Mouse (Mus musculus) gastrocnemius, adult 18-20 months (tissue): Measurements from ENCODE around the gene Cnnm1. TPM values are rescaled to one million over a fixed set of nuclear protein-coding genes. Genes with fewer than 3 reads are reported as not detected.
A peak's percentile ranks its signal among the peaks of the same experiment; 100 is the strongest.

Experiments used
- DNase-seq: peaks from one replicate; pipeline ENCODE4 v3.0.0; 2021; ENCODE audit warnings: low spot score
- total RNA-seq, 2 experiments: library from RNA; stranded (reverse); gene quantifications; 2 replicates each; pipeline ENCODE4 v1.2.3; 2021

Cnnm1 gene
- total RNA-seq, 2 experiments from 2014 or later, result 0.12 TPM; not detected in 1

DNA sequence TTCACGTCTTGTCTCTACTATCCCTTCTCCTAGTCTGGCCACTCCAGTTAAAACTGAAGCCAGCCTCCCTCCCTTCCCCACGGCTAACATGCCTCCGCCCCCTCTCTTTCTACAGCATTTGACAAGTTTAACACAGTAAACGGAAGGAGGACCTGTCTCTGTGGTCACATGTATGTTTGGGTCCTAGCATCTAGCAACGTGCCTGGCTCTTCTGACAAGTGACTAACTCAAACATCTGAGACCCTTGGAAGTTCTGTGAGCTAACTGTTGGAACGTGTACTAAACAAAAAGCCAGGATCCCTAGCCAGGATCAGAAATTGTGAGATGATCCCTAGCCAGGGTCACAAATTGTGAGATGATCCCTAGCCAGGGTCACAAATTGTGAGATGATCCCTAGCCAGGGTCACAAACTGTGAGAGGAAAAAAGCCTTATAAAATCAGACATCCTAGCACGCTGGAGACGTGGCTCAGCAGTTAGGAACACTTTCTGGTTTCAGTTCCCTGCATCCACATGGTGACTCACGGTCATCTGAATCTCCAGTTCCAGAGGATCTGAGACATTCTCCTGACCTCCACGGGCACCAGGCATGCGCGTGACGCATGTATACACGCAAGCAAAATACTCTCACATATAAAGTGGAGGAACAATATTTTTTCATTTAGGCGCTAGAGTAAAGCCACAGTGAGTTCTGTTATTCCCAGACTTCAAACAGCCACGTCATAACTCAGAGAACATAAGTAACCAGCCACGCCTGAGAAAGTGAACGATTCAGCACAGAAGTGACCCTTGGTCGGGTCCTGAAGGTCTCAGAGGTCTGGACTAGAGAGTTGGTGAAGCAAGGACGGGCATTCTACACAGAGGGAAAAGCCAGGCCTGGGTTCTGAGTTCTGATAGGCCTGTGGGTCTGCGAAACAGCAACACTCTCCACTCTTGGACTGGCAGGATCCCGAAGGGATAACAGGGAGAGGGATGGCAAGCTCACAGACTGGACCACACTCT, 71.7 kb downstream of the Cnnm1 start:
- peak; percentile 48 for DNase-seq

- DNase-seq, result no peak
Measured at GRCm38 (mm10) chr19:43513874-43514273, 73.6 kb downstream of the Cnnm1 start.

GRCm38 (mm10) chr19:43515668-43516396, 75.6 kb downstream of the Cnnm1 start:
- DNase-seq, result no peak

DNA sequence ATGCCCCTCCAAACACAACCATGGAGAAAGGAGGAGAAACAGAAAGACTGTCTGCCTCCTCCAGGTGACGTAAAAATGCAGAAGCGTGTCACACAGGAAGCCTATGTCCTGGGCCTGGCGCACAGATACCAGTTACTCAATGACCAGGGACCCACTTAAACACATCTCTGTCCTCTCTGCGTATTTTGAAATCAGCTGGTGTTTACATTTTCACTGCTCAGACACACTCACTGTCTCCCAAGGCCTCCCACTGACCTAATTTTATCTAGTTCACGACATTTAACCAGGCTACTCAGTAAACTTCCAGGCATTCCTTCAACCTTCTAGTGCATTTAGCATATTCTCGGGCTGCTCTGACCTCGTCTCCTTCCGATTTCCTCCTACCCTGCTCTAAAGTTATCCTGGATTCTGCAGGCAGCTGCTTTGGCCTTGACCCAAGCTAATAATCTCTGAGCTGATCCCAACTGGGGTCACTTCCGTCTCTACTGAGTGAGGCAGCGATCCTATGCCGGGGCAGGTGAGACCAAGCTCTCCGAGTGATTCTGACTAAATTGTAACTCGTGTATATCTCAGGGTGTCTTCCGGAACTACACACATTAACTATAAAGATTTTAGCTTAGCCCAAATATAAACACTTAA, 76.3 kb downstream of the Cnnm1 start:
- no peak for DNase-seq

DNA sequence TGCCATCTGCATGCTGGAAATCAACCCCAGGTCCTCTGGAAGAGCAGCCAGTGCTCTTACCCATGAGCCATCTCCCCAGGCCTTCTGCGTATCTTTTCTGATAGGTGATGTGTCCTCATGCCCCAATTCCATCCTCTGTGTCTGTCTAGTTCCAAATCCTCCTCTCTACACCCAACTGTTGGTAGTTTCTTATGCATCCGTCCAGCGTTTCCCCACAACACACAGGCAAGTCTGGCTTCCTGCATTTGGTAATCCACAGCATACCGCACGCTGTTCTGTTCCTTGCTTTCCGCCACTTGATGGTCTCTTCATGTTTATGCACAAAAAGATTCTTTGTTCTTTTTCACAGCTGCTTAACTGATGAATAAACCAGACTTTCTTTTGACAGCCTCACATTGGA, 77.1 kb downstream of the Cnnm1 start:
- no peak for DNase-seq

DNA sequence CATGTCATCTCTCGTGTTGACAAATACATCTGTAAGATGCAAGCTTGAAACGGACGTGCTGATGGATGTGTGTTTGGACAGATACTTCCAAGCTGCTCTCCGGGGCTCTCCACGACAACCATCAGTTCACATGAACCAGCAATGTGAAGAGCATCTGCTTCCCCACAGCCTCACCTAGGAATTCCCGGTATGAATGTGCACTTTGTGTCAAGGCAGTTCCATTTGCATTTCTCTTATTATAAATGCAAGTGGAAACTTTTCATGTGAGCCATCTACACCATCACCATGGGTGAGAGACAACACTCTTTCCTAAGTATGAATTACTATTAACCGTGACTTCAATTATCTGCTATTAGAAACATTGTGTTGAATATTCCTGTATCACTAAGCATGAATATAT, 77.6 kb downstream of the Cnnm1 start:
- no peak for DNase-seq

GRCm38 (mm10) chr19:43518261-43518660, 78.0 kb downstream of the Cnnm1 start:
- DNase-seq, result no peak

DNA sequence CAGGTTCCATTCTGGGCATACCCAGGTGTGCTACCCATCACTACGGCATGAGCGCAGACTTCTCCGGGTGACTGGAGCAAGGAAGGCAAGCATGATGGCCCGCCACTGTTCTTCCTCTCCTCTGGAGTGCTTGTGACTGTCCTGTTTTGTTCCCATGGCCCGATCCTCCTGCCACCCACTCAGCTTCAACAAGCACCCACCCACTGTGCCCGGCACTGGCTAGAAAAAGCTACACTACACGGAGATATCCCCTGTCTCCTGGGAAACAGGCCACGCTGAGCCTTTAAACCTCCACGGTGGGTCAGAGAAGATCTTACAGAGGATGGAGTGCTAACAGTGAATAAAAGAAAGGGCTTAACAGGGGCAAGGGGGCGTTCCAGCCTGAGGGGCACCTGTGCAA, 79.0 kb downstream of the Cnnm1 start:
- no peak for DNase-seq

GRCm38 (mm10) chr19:43520402-43520801, 80.2 kb downstream of the Cnnm1 start:
- no peak for DNase-seq

DNA sequence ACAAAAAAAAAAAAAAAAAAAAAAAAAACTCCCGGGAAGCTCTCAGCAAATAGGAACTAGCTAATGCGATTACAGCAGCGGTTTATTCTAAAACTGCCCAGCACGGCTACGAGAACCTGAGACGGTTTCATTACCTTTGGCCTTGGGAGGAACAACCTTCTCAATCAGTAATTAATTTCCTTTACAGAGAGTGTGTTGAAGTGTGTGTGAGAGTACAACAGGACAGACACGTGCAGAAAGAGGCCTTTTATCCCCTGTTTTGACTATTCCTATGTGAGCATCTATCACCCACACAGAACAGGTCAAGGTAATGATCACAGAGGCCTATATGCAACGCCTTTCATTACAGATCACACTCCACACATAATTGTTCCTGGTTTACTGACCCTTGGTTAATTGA, 81.1 kb downstream of the Cnnm1 start:
- no peak for DNase-seq

DNA sequence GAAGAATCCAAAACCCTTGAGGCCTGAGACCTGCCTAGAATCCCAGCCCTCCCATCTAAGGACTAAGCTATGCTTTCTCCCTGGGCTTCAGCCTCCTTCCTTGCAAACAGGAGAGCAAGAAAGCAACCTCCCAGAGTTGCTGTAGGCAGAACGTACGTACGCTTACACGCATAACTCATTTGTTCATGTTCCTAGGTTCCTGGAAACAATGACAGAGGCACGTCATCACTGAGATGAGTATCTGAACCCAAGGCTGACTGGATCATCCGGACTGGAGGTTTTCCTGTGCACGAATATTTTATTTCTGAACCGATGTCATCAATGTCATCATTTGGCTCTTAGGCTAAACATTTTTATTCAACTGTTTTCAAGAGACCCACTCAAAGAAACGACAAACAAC, 81.8 kb downstream of the Cnnm1 start:
- DNase-seq, result no peak

GRCm38 (mm10) chr19:43523551-43523950, 83.3 kb downstream of the Cnnm1 start:
- DNase-seq, result no peak

GRCm38 (mm10) chr19:43524187-43525103, 84.2 kb downstream of the Cnnm1 start, which contains the start of gene Got1:
TSS of gene Got1 (minus strand) at chr19:43524605.
- DNase-seq, result peak; percentile 97

DNA sequence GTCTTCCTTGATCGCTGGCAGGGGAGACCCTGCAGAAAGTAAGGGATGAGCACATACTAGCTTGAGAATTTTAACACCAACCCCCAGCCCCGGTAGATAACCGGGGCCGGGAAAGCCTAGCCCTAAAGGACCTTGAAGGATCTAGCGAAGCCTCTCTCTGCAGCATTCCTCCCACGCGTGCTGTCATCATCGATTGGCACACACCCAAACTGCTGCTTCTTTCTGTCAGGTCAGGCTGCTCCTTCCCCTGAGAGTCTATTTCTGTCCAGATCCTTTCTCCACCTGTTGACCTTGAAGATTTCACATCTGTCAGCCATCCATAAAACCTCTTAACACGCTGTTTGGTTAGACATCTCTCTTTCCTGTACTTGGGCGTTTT, 84.9 kb downstream of the Cnnm1 start:
- peak; percentile 84 for DNase-seq

- DNase-seq, result no peak
Measured at GRCm38 (mm10) chr19:43525566-43525965, 85.3 kb downstream of the Cnnm1 start.

- no peak for DNase-seq
Measured at GRCm38 (mm10) chr19:43526025-43526424, 85.8 kb downstream of the Cnnm1 start.

- DNase-seq, result peak; percentile 83
Measured at GRCm38 (mm10) chr19:43527131-43527530, 86.9 kb downstream of the Cnnm1 start.

- peak; percentile 63 for DNase-seq
Measured at GRCm38 (mm10) chr19:43528056-43528587, 87.9 kb downstream of the Cnnm1 start.

GRCm38 (mm10) chr19:43530197-43530770, 90.0 kb downstream of the Cnnm1 start:
- DNase-seq, result peak; percentile 89

DNA sequence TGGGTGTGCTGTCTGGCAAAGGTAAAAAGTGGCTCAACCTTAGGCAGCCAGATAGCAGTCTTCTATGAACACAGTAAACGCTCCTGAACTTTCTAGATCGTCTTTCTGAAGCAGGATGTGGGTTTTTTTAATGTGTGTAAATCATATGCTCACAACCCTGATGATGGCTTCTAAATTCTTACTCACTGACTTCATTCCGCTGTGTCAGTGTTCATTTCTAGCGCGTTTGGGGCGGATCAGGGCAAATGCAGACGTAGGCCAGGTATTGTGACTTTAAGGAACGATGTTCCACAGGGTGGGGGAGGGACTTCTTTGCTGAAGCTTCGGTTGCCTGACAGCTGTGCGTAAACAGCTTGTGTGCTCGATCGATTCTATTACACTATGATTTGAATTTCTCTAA, 90.7 kb downstream of the Cnnm1 start:
- no peak for DNase-seq
